Mouse (Mus musculus) hindbrain, postnatal 0 days (tissue): Measurements from ENCODE around the gene Hist1h4h. TPM values are rescaled to one million over a fixed set of nuclear protein-coding genes. Genes with fewer than 3 reads are reported as not detected.
"Not testable (repeated sequence)": the region's sequence is repeated elsewhere in the genome, so short reads cannot be mapped to it uniquely, and the experiment has no call there.

ENCODE experiments used
- ATAC-seq: fragments of 200-750 bp; cut with Nextera tagmentation; 2 replicates; pipeline ENCODE4 v1.8.0; 2017; ENCODE audit warnings: mild to moderate bottlenecking, moderate TSS enrichment, moderate library complexity
- DNase-seq: peaks from one replicate; pipeline ENCODE4 v3.0.0-alpha.2; 2015; ENCODE audit warnings: low spot score
- H3K27ac ChIP-seq: fragments of 300-500 bp; sonication (generic); 2 replicates; pipeline ENCODE4 v1.5.1; 2014; ENCODE audit warnings: mild to moderate bottlenecking
- H3K27me3 ChIP-seq: fragments of 300-500 bp; sonication (generic); 2 replicates; pipeline ENCODE4 v1.6.1; 2014; ENCODE audit warnings: low read length, mixed read lengths; ENCODE audit not compliant: insufficient read depth
- H3K36me3 ChIP-seq: fragments of 300-500 bp; sonication (generic); 2 replicates; pipeline ENCODE4 v1.6.1; 2014; ENCODE audit warnings: low read length, mixed read lengths; ENCODE audit not compliant: insufficient read depth
- H3K4me1 ChIP-seq: fragments of 300-500 bp; sonication (generic); 2 replicates; pipeline ENCODE4 v1.6.1; 2014; ENCODE audit warnings: antibody characterized with exemption, low read length, mixed read lengths; ENCODE audit not compliant: insufficient read depth
- H3K4me2 ChIP-seq: fragments of 300-500 bp; sonication (generic); 2 replicates; pipeline ENCODE4 v1.6.1; 2014; ENCODE audit warnings: low read depth, mild to moderate bottlenecking, low read length, moderate library complexity, mixed read lengths
- H3K4me3 ChIP-seq: fragments of 300-500 bp; sonication (generic); 2 replicates; pipeline ENCODE4 v1.5.1; 2014; ENCODE audit warnings: low read length
- H3K9ac ChIP-seq: fragments of 300-500 bp; sonication (generic); replicated peaks from 2 replicates; pipeline ENCODE4 v1.6.1; 2014; ENCODE audit warnings: mild to moderate bottlenecking, low read length, moderate library complexity, mixed read lengths
- H3K9me3 ChIP-seq: fragments of 300-500 bp; sonication (generic); 2 replicates; pipeline ENCODE4 v1.6.1; 2016; ENCODE audit warnings: low read length, mixed read lengths
- CTCF ChIP-seq: IDR thresholded peaks from 2 replicates; pipeline ENCODE4 v1.5.1; 2016; ENCODE audit warnings: antibody characterized with exemption, control low read depth, low read depth
- WGBS: fragments of 180-500 bp; shearing (Covaris S2); extraction: QIAGEN DNeasy Blood & Tissue Kit; methylation state at CpG from one replicate; pipeline ENCODE4 v1.1.7; 2014; 5-methylcytosine and 5-hydroxymethylcytosine counted together
- polyA plus RNA-seq: library from polyadenylated mRNA; unstranded; fragments of >200 nt; fragmentation: Nextera tagmentation; extraction: Ambion mirVana; gene quantifications from 2 replicates; pipeline ENCODE4 v1.2.1, GENCODE M21; 2015
- total RNA-seq: library from RNA; depleted of rRNA; stranded (reverse); fragments of >200 nt; gene quantifications from 2 replicates; pipeline ENCODE4 v1.2.3, GENCODE M21; 2014

Hist1h4h gene
- total and polyA plus RNA-seq, 2 experiments from 2014 or later = 4.2 to 3,828 TPM

GRCm38 (mm10) chr13:23526312-23526711, 4.5 kb upstream of the Hist1h4h start:
- ATAC-seq = peak; percentile 67; the same call in 1 of the 2 replicates

GRCm38 (mm10) chr13:23529005-23529404, 1.8 kb upstream of the Hist1h4h start:
- Histone ChIP-seq H3K36me3 (no peaks in the 10 kb centered on the region), H3K27me3 (no peaks in the 10 kb centered on the region), H3K4me1 (no peaks in the 10 kb centered on the region), H3K4me2 (no peak overlapping the region), H3K27ac (no peak overlapping the region), H3K4me3 (no peak overlapping the region), H3K9ac (no peak overlapping the region), H3K9me3 (no peaks in the 10 kb centered on the region)
- ATAC-seq = no peak
- no peak for TF ChIP-seq CTCF
- WGBS = 53% methylated on average over 5 of the region's 5 CpGs
- no peak for DNase-seq

More at GRCm38 (mm10) chr13:23526312-23526711, 4.5 kb upstream of the Hist1h4h start:
- Histone ChIP-seq H3K27me3 (no peaks in the 10 kb centered on the region), H3K9me3 (no peaks in the 10 kb centered on the region), H3K4me2 (peak overlapping the region; percentile 62), H3K36me3 (no peaks in the 10 kb centered on the region), H3K4me1 (no peaks in the 10 kb centered on the region), H3K27ac (peak overlapping the region; percentile 12; the same call in 1 of the 2 replicates), H3K9ac (peak overlapping the region; percentile 51; the same call in 1 of the 2 replicates), H3K4me3 (peak overlapping the region; percentile 37)
- WGBS = under 1% methylated on average over 17 of the region's 17 CpGs
- DNase-seq = peak; percentile 97
- no peak for TF ChIP-seq CTCF

- no peaks in the 10 kb centered on the region for H3K27me3 ChIP-seq
- H3K9ac ChIP-seq = peak overlapping the region; percentile 54
Observed at GRCm38 (mm10) chr13:23529480-23530165, 1.2 kb upstream of the Hist1h4h start.

GRCm38 (mm10) chr13:23530181-23530900, 509 bp upstream of the Hist1h4h start:
- under 1% methylated on average over 20 of the region's 20 CpGs for WGBS
- Histone ChIP-seq H3K27ac (peak overlapping the region; percentile 87), H3K4me1 (peaks cover 7% of the 10 kb centered on the region; the same call in 1 of the 2 replicates), H3K9ac (peak overlapping the region; percentile 54), H3K27me3 (no peaks in the 10 kb centered on the region), H3K36me3 (no peaks in the 10 kb centered on the region), H3K4me3 (peak overlapping the region; percentile 40), H3K9me3 (no peaks in the 10 kb centered on the region), H3K4me2 (peak overlapping the region; percentile 61)
- peak; percentile 72 for DNase-seq
- ATAC-seq = no peak
- TF ChIP-seq CTCF = no peak

More at GRCm38 (mm10) chr13:23529480-23530165, 1.2 kb upstream of the Hist1h4h start:
- Histone ChIP-seq H3K4me1 (peaks cover 5% of the 10 kb centered on the region; the same call in 1 of the 2 replicates), H3K27ac (peak overlapping the region; percentile 87; the same call in 1 of the 2 replicates), H3K9me3 (no peaks in the 10 kb centered on the region), H3K4me2 (peak overlapping the region; percentile 61), H3K36me3 (no peaks in the 10 kb centered on the region), H3K4me3 (peak overlapping the region; percentile 40)
- DNase-seq (no peak), ATAC-seq (no peak)
- no peak for TF ChIP-seq CTCF
- 33% methylated on average over 2 of the region's 2 CpGs for WGBS

- H3K4me1 ChIP-seq = peaks cover 7% of the 10 kb centered on the region; the same call in 1 of the 2 replicates
- no peaks in the 10 kb centered on the region for H3K36me3 ChIP-seq
- no peak for TF ChIP-seq CTCF
- ATAC-seq (no peak), DNase-seq (no peak)
- peak overlapping the region; percentile 87; the same call in 1 of the 2 replicates for H3K27ac ChIP-seq
- H3K9ac ChIP-seq = peak overlapping the region; percentile 54; the same call in 1 of the 2 replicates
- no peaks in the 10 kb centered on the region for H3K9me3 ChIP-seq
- WGBS = 25% methylated on average over 9 of the region's 9 CpGs
- H3K4me3 ChIP-seq = peak overlapping the region; percentile 40; the same call in 1 of the 2 replicates
- peak overlapping the region; percentile 61 for H3K4me2 ChIP-seq
- H3K27me3 ChIP-seq = no peaks in the 10 kb centered on the region
Observed at GRCm38 (mm10) chr13:23532262-23533075, 1.6 kb downstream of the Hist1h4h start.

- not testable (repeated sequence) for H3K4me1 ChIP-seq, H3K9me3 ChIP-seq, H3K36me3 ChIP-seq, H3K27me3 ChIP-seq
- ATAC-seq = peak; percentile 54
- peak within 1 kb of the TSS; percentile 61 for H3K4me2 ChIP-seq
- H3K27ac ChIP-seq = peak within 1 kb of the TSS; percentile 64
- WGBS = under 1% methylated on average over 25 of the region's 53 CpGs
- DNase-seq = peak; percentile 94
- peak within 1 kb of the TSS; percentile 49 for H3K4me3 ChIP-seq
- H3K9ac ChIP-seq = peak within 1 kb of the TSS; percentile 25; the same call in 1 of the 2 replicates
Observed at GRCm38 (mm10) chr13:23533560-23534367, 2.9 kb downstream of the Hist1h4h start, which contains the start of gene Hist1h2af. Gene Hist1h2af (plus strand): TSS chr13:23533906.
